Mouse (Mus musculus) lung, postnatal 36 days (tissue): ENCODE results near the gene Rab3c.
A peak's percentile ranks its signal among the peaks of the same experiment; 100 is the strongest.

Experiments used
- DNase-seq: peaks from one replicate; pipeline ENCODE4 v3.0.0; 2022; ENCODE audit warnings: mixed read lengths

Gene Rab3c

GRCm38 (mm10) chr13:110093720-110094685, 186.8 kb downstream of the Rab3c start:
- no peak for DNase-seq

- no peak for DNase-seq
These were observed 196.8 kb downstream of the Rab3c start for GRCm38 (mm10) chr13:110083961-110084360.

- DNase-seq = no peak
These were observed 199.6 kb downstream of the Rab3c start for GRCm38 (mm10) chr13:110081174-110081573.

- DNase-seq = no peak
These were observed 205.2 kb downstream of the Rab3c start for GRCm38 (mm10) chr13:110075587-110075986.

- DNase-seq = no peak
These were observed 206.6 kb downstream of the Rab3c start for GRCm38 (mm10) chr13:110074180-110074579.

GRCm38 (mm10) chr13:110067149-110067548, 213.6 kb downstream of the Rab3c start:
- DNase-seq = no peak

GRCm38 (mm10) chr13:110066674-110067073, 214.1 kb downstream of the Rab3c start:
- no peak for DNase-seq

GRCm38 (mm10) chr13:110062835-110063411, 217.9 kb downstream of the Rab3c start:
- peak; percentile 87 for DNase-seq

- DNase-seq = no peak
These were observed 218.5 kb downstream of the Rab3c start for GRCm38 (mm10) chr13:110062288-110062687.

GRCm38 (mm10) chr13:110054538-110054937, 226.3 kb downstream of the Rab3c start:
- DNase-seq = no peak

- DNase-seq = no peak
These were observed 231.9 kb downstream of the Rab3c start for GRCm38 (mm10) chr13:110048767-110049434.

GRCm38 (mm10) chr13:110044418-110044817, 236.4 kb downstream of the Rab3c start:
- DNase-seq = no peak

- DNase-seq = peak; percentile 55
These were observed 240.9 kb downstream of the Rab3c start for GRCm38 (mm10) chr13:110039779-110040498.

- DNase-seq = no peak
These were observed 241.6 kb downstream of the Rab3c start for GRCm38 (mm10) chr13:110039170-110039569.

- no peak for DNase-seq
These were observed 242.3 kb downstream of the Rab3c start for GRCm38 (mm10) chr13:110038521-110038920.

GRCm38 (mm10) chr13:110034885-110035284, 245.9 kb downstream of the Rab3c start:
- DNase-seq = no peak

GRCm38 (mm10) chr13:110034041-110034440, 246.8 kb downstream of the Rab3c start:
- DNase-seq = no peak

GRCm38 (mm10) chr13:110031886-110032285, 248.9 kb downstream of the Rab3c start:
- DNase-seq = no peak

- no peak for DNase-seq
These were observed 249.7 kb downstream of the Rab3c start for GRCm38 (mm10) chr13:110031061-110031460.

GRCm38 (mm10) chr13:110024381-110025161, 256.2 kb downstream of the Rab3c start:
- peak; percentile 15 for DNase-seq

GRCm38 (mm10) chr13:110023031-110023430, 257.8 kb downstream of the Rab3c start:
- DNase-seq = peak; percentile 13

- DNase-seq = no peak
These were observed 261.0 kb downstream of the Rab3c start for GRCm38 (mm10) chr13:110019774-110020173.
